In the genomic region with DNA sequence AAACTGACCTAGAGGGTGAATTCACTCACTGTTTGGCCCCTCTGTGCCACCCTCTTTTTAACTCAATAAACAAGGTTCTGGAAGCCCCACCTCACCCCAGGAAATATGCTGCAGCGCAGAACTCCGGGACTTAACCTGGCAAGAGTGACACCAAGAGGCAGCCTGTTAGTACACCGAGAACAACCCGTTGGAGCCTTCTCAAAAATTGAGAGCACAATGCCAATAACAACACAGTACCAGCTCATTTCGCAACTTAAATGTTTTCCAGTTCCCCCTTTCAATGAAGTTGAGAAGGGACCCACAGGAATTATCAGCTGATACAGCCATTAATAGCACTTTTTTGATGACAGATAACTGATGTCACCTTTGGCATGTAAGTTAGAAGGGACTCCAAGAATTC, we compare ENCODE assay signal across 13 mouse cellular contexts. TPM values are rescaled to one million over a fixed set of nuclear protein-coding genes. Genes with fewer than 3 reads are reported as not detected.
DNase-seq lines count a peak whose midpoint lies in the region; ATAC-seq lines count a peak whose summit lies in the region.
"Had no signal": no experiment of that assay in that cellular context is flagged by ENCODE, and none has a peak within 500 bp of the region (broad histone marks: within the 10 kb centered on the region; RNA-seq: fewer than 3 reads in every experiment).

No protein-coding gene starts in this region.

- peak; percentile 66 for DNase-seq in gastrocnemius, adult 18-20 months (ENCODE audit: low spot score)
- no peak for DNase-seq in gastrocnemius, postnatal 10 days
- peak; percentile 5 to 56 for DNase-seq in layer of hippocampus, postnatal 14 days (ENCODE audit: low spot score in 2 of 2)
- no peak for DNase-seq in layer of hippocampus, postnatal 36 days
- DNase-seq in adrenal gland, postnatal 14 days, result peak; percentile 25
- peak; percentile 34 for DNase-seq in fat pad, adult 2 months (ENCODE audit: extremely low read depth, low read depth, low spot score)
- no peak for DNase-seq in left cerebral cortex, adult 18-20 months (ENCODE audit: low spot score in 2 of 2)
- DNase-seq: kidney, adult 11 months; kidney, postnatal 36 days; lung, embryonic 14.5 days; right cerebral cortex, postnatal 14 days had no signal

- ATAC-seq in granulocyte monocyte progenitor cell, adult 5-6 weeks (replicated peaks; ENCODE audit: poor library complexity, severe bottlenecking), result no peak

RNA-seq across cellular contexts. Expression of a gene that starts 38.3 kb away (rescaled TPM):
- total RNA-seq in gastrocnemius, adult 18-20 months (2021), result 1 to 10 TPM; 5.7 to 6.3 TPM
- 10 to 100 TPM; 18.7 to 20.9 TPM for total RNA-seq in gastrocnemius, postnatal 10 days (2021)
- total RNA-seq in layer of hippocampus, postnatal 14 days (2021), result 1 to 10 TPM; 1.3 to 1.5 TPM
- total RNA-seq in layer of hippocampus, postnatal 36 days (2021), result under 1 TPM; 0.67 to 0.88 TPM
- total RNA-seq in adrenal gland, postnatal 14 days (2021), result 13.6 and 14.0 TPM in 2 replicates
- total RNA-seq in granulocyte monocyte progenitor cell, adult 5-6 weeks (2014; fragmentation: Nextera tagmentation), result not detected in 2 replicates
- not detected in 2 replicates for total RNA-seq in granulocyte monocyte progenitor cell, adult 5-6 weeks (2017)
- 1 to 10 TPM; 1.1 to 1.4 TPM for total RNA-seq in left cerebral cortex, adult 18-20 months (2021)
- total RNA-seq: MEL had no signal

Comparison
In these comparisons a context has a peak if more than half of its experiments do, and no peak if none do; other contexts are left out.
1. DNase-seq: peak in gastrocnemius, adult 18-20 months (single experiment), layer of hippocampus, postnatal 14 days (2 of 2), adrenal gland, postnatal 14 days (single experiment) and fat pad, adult 2 months (single experiment); none in gastrocnemius, postnatal 10 days (single experiment), layer of hippocampus, postnatal 36 days (0 of 2) and left cerebral cortex, adult 18-20 months (0 of 2).